Mouse (Mus musculus) ovary, adult 18-20 months (tissue): ENCODE measurements around the gene Actr3.
"Not testable (repeated sequence)": the region's sequence is repeated elsewhere in the genome, so short reads cannot be mapped to it uniquely, and the experiment has no call there.

Experiments
- DNase-seq: peaks from one replicate; pipeline ENCODE4 v3.0.0; 2022; ENCODE audit warnings: low spot score, mixed read lengths

Actr3 gene

DNA sequence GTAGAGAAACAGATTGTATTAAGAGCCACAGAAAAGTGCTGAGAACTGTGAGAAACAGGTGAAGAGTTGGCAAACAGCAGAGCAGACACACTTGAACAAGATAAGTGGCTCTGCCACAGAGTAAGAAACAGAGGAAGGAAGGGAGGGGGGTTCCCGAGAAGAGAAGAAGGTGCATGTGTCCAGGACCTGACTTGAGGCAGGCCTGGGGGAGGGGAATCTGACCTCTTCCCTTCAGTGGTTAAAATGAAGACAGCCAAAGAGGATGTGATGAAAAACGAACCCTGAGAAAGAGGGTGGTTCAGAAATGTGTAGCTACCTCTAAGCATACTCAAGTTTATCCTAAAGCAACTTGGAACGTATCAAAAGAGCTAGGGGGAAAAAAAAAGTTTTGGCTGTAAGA, 2.4 kb upstream of the Actr3 start:
- no peak for DNase-seq

DNA sequence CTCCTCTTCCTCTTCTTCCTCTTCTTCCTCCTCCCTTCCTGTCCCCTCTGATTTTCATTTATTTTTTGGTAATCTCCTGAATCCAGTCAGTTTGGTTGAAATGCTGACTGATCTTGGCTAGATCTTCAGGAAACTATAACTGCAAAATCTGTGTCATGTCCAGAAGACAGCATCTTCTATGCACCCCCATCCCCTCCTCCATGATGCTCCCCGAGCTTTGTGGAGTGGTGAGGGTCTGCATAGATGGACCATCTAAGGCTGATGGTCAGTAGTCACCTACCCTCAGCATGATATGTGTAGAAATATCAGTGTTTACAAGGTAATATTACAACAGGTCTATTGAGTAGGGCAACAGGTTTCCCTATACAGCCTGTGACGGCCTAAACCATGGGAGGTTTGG, 1.6 kb upstream of the Actr3 start:
- DNase-seq = no peak

GRCm38 (mm10) chr1:125435018-125435368, 534 bp downstream of the Actr3 start:
- no peak for DNase-seq

DNA sequence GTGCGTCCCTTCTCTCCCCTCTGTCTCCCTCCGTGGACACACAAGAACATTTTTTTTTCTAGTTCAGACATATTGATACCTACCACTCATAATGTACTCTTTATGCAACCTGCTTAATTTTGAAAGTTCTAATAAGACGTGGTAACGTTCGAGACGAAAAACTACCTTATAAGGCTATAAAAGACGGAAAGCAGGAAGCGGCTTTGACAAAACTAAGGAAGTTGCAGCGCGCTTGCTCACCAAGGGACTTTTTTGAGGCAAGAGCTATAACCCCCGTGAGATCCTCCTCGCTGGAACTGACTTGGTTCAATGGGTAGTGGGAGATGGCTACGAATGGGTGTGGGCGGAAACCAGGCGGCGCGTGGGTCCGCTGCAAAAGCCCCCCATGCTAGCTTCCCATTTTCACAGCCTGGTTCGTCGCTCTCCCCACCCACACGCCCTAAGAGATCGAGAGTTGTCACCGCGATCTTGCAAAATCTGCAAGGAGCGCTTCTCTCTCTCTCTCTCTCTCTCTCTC, 984 bp downstream of the Actr3 start:
- DNase-seq = peak; percentile 16

DNA sequence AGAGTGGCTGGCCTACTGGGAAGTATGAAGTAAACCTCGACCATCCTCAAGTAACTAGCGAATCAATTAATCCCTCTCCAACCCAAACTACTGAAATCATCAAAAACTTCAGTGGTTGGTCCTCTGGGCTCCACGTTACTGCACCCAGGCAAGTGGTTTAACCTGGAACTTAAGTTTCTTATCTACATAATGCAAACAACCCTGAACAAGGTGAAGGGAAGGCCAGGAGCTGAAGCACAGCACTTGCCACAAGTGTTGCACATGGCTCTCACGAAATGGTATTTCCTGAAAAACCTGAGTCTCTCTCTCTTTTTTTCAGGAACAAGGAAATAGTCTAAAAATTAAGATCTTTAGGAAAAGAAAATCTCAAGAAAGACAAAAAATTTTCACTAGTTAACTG, 4.2 kb downstream of the Actr3 start:
- DNase-seq = no peak

DNA sequence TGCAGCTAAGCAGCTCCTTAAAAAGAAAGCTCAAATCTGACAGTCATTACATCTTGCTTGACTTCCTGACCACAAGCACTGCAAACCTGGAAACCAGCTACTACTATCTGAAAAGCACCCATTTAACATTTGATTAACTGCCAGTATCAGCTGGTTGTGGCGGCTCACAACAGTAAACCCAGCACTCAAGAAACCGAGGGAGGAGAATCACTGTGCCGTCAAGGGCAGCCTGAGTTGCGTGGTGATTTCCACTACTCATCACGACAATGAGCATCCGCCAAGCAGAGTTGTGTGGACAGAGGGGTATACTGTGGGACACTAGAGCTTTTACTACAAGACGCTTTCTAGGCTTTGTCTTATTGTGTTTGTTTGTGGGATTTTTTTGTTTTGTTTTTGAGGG, 4.8 kb downstream of the Actr3 start:
- no peak for DNase-seq

GRCm38 (mm10) chr1:125429984-125430383, 5.5 kb downstream of the Actr3 start:
- no peak for DNase-seq

DNA sequence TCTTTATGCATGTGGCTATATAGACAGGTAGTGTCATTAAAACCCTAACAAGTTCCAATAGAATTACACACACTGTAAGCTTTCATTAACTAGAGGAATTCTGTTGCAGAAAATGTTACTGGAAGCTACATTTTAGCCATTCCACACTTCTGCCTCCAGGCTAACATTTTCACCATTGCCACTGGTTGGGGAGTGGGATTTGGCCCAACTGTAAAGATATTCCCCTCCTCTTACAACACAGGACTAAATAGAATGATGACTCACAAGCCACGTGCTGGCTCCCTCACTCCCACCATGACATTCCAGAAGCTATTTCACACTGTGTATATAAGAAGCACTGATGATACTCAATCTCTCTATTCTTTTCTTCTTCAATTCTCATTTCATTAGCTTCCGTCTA, 7.2 kb downstream of the Actr3 start:
- DNase-seq = no peak

GRCm38 (mm10) chr1:125426387-125427045, 9.0 kb downstream of the Actr3 start:
- no peak for DNase-seq

- no peak for DNase-seq
Observed at GRCm38 (mm10) chr1:125419906-125420305, 15.6 kb downstream of the Actr3 start.

- DNase-seq = no peak
Observed at GRCm38 (mm10) chr1:125418732-125419131, 16.8 kb downstream of the Actr3 start.

DNA sequence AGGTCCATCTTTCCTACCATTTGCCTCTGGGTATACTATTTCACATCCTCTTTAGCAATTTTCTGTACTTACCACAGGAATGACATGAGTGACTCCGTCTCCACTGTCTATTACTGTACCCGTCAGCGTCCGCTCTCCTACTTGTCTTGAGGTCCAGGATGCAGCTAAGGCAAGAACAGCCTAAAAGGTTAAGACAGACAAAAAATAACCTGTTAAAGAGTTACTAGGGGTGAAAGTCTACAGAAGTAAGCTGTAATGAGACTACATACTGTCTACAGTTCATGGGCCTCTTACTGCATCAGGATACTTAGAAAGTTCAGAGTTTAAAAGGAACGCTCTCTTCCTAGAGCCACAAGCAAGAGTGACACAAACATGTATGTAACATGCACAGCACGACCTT, 28.3 kb downstream of the Actr3 start:
- DNase-seq = no peak

GRCm38 (mm10) chr1:125395391-125395790, 40.1 kb downstream of the Actr3 start:
- no peak for DNase-seq

DNA sequence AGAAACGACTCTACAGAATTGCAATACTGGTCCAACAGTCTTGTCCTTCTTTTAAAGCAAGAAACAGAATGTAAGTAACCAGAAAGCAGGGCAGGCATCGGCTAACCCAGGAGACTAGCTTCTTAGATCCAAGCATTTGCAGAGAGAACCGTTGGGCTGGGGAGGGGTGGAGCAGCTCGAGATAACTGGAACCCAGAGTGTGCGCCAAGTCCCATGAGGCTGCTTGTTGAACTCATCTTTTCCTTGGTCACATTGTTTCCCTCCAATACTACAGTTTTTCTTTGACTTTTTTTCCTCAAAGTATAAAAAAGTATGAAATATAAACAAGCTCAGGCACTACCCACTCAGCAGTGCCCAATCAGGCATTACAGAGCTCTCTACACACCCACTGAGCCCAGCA, 42.2 kb downstream of the Actr3 start:
- DNase-seq = not testable (repeated sequence)

- not testable (repeated sequence) for DNase-seq
Observed at GRCm38 (mm10) chr1:125390065-125390754, 45.3 kb downstream of the Actr3 start.

DNA sequence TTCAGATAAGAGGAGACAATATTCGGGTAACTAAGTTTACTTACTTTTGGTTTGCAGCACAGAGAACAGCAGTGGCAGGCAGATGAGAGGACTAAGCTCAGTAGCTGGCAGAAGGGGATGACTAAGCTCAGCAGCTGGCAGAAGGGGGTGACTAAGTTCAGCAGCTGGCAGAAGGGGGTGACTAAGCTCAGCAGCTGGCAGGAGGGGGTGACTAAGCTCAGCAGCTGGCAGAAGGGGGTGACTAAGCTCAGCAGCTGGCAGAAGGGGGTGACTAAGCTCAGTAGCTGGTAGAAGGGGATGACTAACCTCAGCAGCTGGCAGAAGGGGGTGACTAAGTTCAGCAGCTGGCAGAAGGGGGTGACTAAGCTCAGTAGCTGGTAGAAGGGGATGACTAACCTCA, 45.9 kb downstream of the Actr3 start:
- not testable (repeated sequence) for DNase-seq

DNA sequence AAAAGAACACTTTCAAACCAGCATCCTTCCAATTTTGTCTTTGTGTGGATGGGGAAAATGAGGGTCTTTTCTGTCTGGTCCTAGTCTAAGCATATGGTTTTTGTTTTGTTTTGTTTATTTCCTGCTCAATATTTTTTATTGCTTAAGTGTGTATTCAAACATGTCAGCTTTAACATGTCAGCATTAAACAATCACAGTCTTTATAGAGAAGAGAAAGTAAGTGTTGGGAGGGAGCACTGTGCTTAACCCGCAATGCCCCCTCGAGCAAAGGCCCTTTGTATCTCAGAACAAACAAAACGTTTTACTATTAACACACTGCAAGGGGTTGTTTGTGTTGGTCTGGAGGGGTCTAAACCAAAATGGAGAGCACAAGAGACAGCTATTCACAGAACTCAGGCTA, 47.2 kb downstream of the Actr3 start:
- DNase-seq = no peak

DNA sequence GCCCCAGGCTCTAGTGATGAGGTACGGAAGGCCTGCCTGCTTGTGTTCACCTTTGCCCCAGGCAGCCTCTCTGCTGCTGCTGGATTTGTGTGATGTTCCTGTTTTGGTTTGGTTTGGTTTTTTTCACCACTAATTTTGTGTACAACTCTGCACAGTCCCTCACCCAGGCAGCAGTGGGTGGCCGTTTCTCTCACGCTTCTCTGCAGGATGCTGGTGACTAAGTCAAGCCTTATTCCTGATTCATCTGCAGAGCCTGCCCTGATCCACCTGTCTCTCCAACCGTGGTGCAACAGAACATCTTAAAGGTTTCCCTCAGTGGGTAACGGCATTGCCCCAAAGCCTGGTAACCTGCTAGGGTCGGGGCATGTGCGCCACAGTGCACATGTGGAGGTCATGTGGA, 49.3 kb downstream of the Actr3 start:
- DNase-seq = no peak

DNA sequence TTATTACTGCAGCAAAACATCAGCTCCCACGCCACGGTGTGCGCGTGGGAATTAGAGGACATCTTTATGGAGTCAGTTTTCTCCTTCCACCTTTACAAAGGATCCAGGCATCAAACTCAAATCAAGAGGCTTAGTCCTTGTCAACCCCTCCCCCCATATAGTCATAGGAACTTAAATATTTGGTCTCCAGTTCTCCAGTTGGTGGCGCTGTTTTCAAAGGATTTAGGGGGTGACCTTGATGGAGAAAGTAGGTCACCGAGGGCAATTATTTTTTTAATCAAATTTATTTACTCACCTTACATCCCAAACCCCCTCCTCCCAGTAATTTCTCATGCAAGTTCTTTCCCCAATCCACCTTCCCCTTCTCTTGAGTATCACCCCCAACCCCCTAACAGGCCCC, 52.9 kb downstream of the Actr3 start:
- DNase-seq = no peak

DNA sequence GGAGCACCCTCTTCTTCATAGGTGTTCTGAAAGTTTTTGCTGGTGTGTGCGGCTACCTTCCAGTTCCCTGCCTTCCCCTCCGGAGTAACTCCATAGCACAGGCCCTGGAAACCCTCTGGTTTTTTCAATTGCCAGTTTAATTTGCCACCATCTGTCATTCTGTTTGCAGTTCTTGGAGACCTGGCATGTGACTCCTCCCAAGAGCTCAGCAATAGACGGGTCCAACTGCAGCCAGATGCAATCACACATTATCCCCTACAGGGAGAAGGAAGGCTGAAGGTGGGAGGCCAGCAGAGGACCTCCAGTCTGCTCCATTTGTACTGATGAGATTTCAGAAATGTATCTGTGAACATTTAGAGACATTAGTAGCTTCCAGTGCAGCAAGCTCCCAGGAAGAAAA, 56.6 kb downstream of the Actr3 start:
- no peak for DNase-seq

DNA sequence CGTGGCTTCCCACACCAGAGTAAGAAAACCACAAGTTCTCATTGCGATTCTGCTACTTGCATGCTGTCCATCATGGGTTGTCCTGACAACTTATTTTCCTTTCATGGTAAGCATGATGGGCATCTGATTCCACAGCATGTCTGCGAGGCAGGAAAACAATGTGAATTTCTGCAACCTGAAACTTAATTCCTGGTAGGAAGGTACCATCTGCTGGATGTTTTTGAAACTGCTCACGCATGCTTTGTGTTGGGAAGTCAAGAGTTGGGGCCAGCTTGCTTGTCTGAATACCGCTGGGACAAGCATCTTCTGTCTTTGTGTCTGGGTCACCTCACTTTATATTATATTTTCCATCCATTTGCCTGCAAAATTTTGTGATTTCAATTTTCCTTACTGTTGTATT, 62.7 kb downstream of the Actr3 start:
- no peak for DNase-seq

- peak; percentile 10 for DNase-seq
Observed at GRCm38 (mm10) chr1:125370779-125371178, 64.7 kb downstream of the Actr3 start.

DNA sequence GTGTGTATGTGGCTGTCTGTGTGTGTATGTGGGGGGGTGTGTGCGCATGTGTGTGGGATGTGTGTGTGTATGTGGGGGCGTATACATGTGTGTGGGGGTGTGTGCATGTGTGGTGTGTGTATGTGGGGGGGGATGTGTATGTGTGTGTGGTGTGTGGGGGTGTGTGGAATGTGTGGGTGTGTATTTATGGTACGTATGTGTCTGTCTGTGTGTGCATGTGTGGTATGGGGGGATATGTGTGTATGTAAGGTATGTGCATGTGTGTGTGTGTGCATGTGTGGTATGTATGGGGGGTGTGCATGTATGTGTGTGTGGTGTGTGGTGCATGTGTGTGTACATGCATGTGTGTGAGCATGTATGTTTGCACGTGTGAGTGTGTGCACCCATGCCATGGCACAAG, 70.0 kb downstream of the Actr3 start:
- DNase-seq = no peak
